Mouse (Mus musculus) 416B (cell line): ENCODE data around the gene Gse1.

Experiments
- DNase-seq: peaks from one replicate; pipeline ENCODE4 v3.0.0; 2011; ENCODE audit warnings: low read depth

Gse1 gene

GRCm38 (mm10) chr8:120485116-120485515 lies 256.9 kb downstream of the Gse1 start:
- no peak for DNase-seq

GRCm38 (mm10) chr8:120485551-120486476 lies 257.6 kb downstream of the Gse1 start:
- peak; percentile 72 for DNase-seq

GRCm38 (mm10) chr8:120486477-120487376 lies 258.5 kb downstream of the Gse1 start:
- DNase-seq: peak; percentile 98

GRCm38 (mm10) chr8:120487377-120487728 lies 259.1 kb downstream of the Gse1 start:
- DNase-seq: no peak

- DNase-seq: peak; percentile 96
Measured at GRCm38 (mm10) chr8:120487729-120488510, 259.7 kb downstream of the Gse1 start.

- no peak for DNase-seq
Measured at GRCm38 (mm10) chr8:120488636-120489131, 260.4 kb downstream of the Gse1 start.

- DNase-seq: peak; percentile 53
Measured at GRCm38 (mm10) chr8:120489142-120489754, 261.0 kb downstream of the Gse1 start.

GRCm38 (mm10) chr8:120489771-120490281 lies 261.6 kb downstream of the Gse1 start:
- DNase-seq: no peak

- peak; percentile 60 for DNase-seq
Measured at GRCm38 (mm10) chr8:120490354-120491141, 262.3 kb downstream of the Gse1 start.

GRCm38 (mm10) chr8:120491166-120491793 lies 263.0 kb downstream of the Gse1 start:
- DNase-seq: no peak

GRCm38 (mm10) chr8:120492193-120492880 lies 264.1 kb downstream of the Gse1 start:
- DNase-seq: peak; percentile 54

GRCm38 (mm10) chr8:120492881-120493220 lies 264.6 kb downstream of the Gse1 start:
- peak; percentile 81 for DNase-seq

- peak; percentile 44 for DNase-seq
Measured at GRCm38 (mm10) chr8:120493508-120494464, 265.5 kb downstream of the Gse1 start.

GRCm38 (mm10) chr8:120494903-120495302 lies 266.6 kb downstream of the Gse1 start:
- peak; percentile 87 for DNase-seq

GRCm38 (mm10) chr8:120495461-120495860 lies 267.2 kb downstream of the Gse1 start:
- peak; percentile 30 for DNase-seq

GRCm38 (mm10) chr8:120496478-120496877 lies 268.2 kb downstream of the Gse1 start:
- no peak for DNase-seq

- DNase-seq: no peak
Measured at GRCm38 (mm10) chr8:120497503-120497946, 269.3 kb downstream of the Gse1 start.

GRCm38 (mm10) chr8:120498349-120498831 lies 270.1 kb downstream of the Gse1 start:
- peak; percentile 39 for DNase-seq
